Mouse (Mus musculus) embryo, embryonic 11.5 days (tissue): Measurements from ENCODE around the gene Try10.
"Not testable (repeated sequence)": the region's sequence is repeated elsewhere in the genome, so short reads cannot be mapped to it uniquely, and the experiment has no call there.

Experiments
- DNase-seq: peaks from one replicate; pipeline ENCODE4 v3.0.0-alpha.2; 2012; ENCODE audit warnings: low read depth, low spot score

Gene Try10

DNA sequence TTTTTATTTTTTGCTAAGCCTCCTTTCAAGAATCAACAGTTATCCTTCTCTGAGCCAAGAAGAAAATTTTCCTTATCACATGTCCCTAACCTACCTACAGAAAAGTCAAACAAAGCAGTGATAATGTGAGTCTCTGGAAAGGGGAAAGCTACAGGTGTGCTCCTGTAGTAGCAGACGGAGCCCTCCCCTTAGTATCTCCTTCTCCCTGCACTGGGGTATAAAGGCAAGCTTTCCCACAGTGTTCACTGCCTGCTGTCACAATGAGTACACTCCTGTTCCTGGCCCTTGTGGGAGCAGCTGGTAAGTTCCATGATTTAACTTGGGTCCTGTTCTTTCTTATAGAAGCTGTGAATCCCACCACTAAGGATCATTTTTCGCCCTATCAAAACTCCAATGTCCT, at the start of gene Try10:
Gene Try10, plus strand, starts transcription at position 174 of the 400 bp plus-strand sequence.
- no peak for DNase-seq

DNA sequence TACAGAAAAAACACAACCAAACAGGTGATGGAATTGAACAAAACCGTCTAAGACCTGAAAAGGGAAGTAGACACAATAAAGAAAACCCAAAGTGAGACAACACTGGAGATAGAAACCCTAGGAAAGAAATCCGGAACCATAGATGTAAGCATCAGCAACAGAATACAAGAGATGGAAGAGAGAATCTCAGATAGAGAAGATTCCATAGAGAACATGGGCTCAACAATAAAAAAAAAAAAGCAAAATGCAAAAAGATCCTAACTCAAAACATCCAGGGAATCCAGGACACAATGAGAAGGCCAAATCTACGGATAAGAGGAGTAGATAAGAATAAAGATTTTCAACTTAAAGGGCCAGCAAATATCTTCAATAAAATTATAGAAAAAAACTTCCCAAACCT, 37.2 kb upstream of the Try10 start, which contains the start of gene Try5:
Gene Try5, minus strand, starts transcription at position 101 of the 400 bp plus-strand sequence.
- not testable (repeated sequence) for DNase-seq

DNA sequence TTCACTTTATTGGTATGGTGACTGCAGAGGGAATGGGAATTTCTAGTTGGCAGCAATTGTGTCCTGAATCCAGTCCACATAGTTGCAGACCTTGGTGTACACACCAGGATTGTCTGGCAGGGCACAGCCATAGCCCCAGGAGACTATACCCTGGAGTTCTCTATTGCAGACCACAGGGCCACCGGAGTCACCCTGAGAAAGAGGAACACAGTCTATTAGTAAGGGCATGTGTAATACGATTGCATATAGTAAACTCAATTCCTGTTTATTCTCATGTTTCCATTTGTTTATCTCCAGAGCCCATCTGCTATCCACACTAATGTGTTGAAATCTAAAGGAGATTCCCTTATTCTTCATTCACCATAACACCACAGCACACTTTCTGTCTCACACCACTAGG, 19.9 kb downstream of the Try10 start:
- DNase-seq: not testable (repeated sequence)

DNA sequence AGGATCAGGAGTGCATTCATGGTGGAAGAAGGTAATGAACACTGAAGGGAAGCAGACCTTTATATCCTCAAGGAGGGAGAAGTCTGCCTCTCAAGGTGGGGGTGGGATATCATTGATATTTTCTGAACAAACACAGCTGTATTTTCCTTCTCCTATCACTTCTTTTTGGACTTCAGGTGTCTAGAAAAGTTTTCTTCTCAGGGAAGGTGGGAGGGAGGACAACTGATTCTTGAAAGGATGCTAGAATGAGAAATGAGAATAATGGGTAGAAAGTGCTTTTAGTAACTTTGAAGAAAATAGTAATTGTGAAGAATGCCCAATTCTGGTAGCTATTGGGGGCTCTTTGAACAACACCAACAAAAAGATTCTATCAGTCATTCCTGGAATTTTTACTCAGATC, 23.7 kb downstream of the Try10 start, which contains the start of gene Prss3:
Gene Prss3, minus strand, starts transcription at position 101 of the 400 bp plus-strand sequence.
- not testable (repeated sequence) for DNase-seq

DNA sequence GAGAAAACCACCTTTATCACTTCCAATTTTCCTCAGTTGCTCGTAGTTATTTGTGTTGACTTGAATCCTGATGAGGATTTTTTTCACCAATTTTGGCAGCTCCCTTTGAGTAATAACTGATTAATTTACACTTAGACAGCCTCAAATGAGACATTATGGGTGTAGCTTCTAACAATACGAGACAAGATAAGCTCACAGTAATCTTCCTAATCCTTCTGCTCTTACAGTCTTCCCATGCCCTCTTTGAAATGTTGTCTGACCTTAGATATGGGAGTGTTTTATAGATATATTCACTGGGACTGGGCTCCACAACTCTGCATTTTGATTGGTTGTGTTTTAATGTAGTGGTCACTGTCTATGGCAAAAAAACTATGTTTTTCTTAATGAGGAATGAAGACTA, 32.9 kb downstream of the Try10 start:
- DNase-seq: no peak

DNA sequence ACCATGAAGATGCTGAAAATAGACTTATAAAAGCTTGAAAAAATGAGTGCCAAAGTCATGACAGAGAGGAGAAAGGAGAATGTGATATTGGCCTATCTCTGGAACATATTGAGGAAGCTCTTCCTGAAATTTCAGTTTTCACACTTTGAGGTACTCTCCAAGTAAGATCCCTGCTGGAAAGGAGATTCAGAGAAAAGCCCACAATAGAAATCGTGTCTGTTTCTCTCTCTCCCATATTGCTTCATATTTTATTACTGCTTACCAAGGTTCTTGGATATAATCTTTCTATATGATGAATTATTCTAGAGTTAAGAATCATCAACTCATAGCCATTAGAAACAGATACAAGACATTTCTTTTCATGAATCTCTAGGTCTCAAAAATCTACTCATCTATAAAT, 37.7 kb downstream of the Try10 start:
- DNase-seq: not testable (repeated sequence)

DNA sequence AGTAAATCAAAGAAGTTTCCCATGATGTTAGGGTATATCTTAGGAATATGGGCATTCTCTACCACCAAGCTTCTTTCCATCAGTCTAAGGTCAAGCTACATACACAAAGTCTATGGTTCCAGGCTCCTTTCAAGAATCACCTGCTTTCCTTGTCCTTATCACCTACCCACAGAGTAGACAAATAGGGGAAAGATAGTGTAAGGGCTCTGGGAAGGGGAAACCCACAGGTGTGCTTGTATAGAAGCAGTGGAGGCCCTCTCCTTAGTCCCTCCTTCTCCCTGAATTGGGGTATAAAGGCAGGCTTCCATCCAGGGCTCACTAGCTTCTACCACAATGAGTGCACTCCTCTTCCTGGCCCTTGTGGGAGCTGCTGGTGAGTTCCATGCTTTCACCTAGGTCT, 38.2 kb downstream of the Try10 start, which contains the start of gene Gm5771:
Gene Gm5771, plus strand, starts transcription at position 301 of the 400 bp plus-strand sequence.
- DNase-seq: not testable (repeated sequence)
